8 mouse cellular contexts compared by ENCODE assay signal in genomic region chr12:118301072-118301865, GRCm38 (mm10). TPM values are rescaled to one million over a fixed set of nuclear protein-coding genes. Genes with fewer than 3 reads are reported as not detected.
DNase-seq lines count a peak whose midpoint lies in the region; ATAC-seq lines count a peak whose summit lies in the region.

Gene Sp4, minus strand, starts transcription at chr12:118301440.

- H3K9ac ChIP-seq in hindbrain, embryonic 16.5 days (ENCODE audit: low read depth, low read length) = peak within 1 kb of the TSS; percentile 86

- peak within 1 kb of the TSS; percentile 79 for H3K4me2 ChIP-seq in hindbrain, embryonic 16.5 days (ENCODE audit: low read length)

- DNase-seq in WW6 (ENCODE audit: low read depth, low spot score) = peak; percentile 68
- DNase-seq in cerebellum, postnatal 4 days (ENCODE audit: low spot score in 2 of 2) = peak; percentile 84 to 90
- DNase-seq in gastrocnemius, adult 18-20 months (ENCODE audit: low spot score) = peak; percentile 92
- peak; percentile 86 to 93 for DNase-seq in left cerebral cortex, adult 18-20 months (ENCODE audit: low spot score in 2 of 2)
- DNase-seq in right cerebral cortex, adult 18-20 months = peak; percentile 95
- DNase-seq in urinary bladder, postnatal 10 days (ENCODE audit: low spot score) = peak; percentile 71

- peaks cover 25% of the 10 kb centered on the region for H3K4me1 ChIP-seq in hindbrain, embryonic 16.5 days (ENCODE audit: control insufficient read depth, insufficient read depth, low read depth, low read length)

- H3K4me3 ChIP-seq in hindbrain, embryonic 16.5 days (ENCODE audit: low read length) = peak within 1 kb of the TSS; percentile 84
- peak within 1 kb of the TSS; percentile 64 for H3K4me3 ChIP-seq in macrophage (ENCODE audit: inconsistent target)

- H3K79me2 ChIP-seq in macrophage (ENCODE audit: inconsistent target) = no peaks in the 10 kb centered on the region

- ATAC-seq in hindbrain, embryonic 16.5 days = peak; percentile 93

- no peaks in the 10 kb centered on the region for H3K36me3 ChIP-seq in hindbrain, embryonic 16.5 days (ENCODE audit: control insufficient read depth, insufficient read depth, low read length)
- no peaks in the 10 kb centered on the region for H3K36me3 ChIP-seq in macrophage (ENCODE audit: inconsistent target)

- peak within 1 kb of the TSS; percentile 98 for H3K27ac ChIP-seq in hindbrain, embryonic 16.5 days (ENCODE audit: low read depth, low read length)
- peak within 1 kb of the TSS; percentile 39 for H3K27ac ChIP-seq in macrophage

- H3K9me3 ChIP-seq in hindbrain, embryonic 16.5 days (ENCODE audit: control insufficient read depth, low read length) = no peaks in the 10 kb centered on the region

- 0% methylated on average over 24 of the region's 78 CpGs for WGBS in hindbrain, embryonic 16.5 days
- WGBS in macrophage (ENCODE audit: missing documents) = 1% methylated on average over 51 of the region's 78 CpGs

- H3K27me3 ChIP-seq in hindbrain, embryonic 16.5 days (replicated peaks; ENCODE audit: control insufficient read depth, insufficient read depth, low read length) = no peaks in the 10 kb centered on the region

RNA-seq across cellular contexts. Expression of gene Sp4, which starts in this region (rescaled TPM):
- total RNA-seq in gastrocnemius, adult 18-20 months (2021) = 10 to 100 TPM; 11.0 to 11.3 TPM
- 15.0 and 19.3 TPM in 2 replicates for polyA plus RNA-seq in hindbrain, embryonic 16.5 days (2015; fragmentation: Nextera tagmentation; extraction: Ambion mirVana)
- 10 to 100 TPM; 31.3 to 32.4 TPM for total RNA-seq in left cerebral cortex, adult 18-20 months (2021)
- 10 to 100 TPM in 18 of 26 experiments, 1 to 10 TPM in 8; 5.0 to 16.4 (median 11.7) TPM for total RNA-seq in macrophage (2018; cell fraction: chromatin; rRNA removed)
- total RNA-seq in macrophage (2018; cell fraction: cytosol; rRNA removed) = 1 to 10 TPM; 4.3 to 8.3 (median 5.6) TPM
- total RNA-seq in macrophage (2018; cell fraction: nucleus; rRNA removed) = 10 to 100 TPM in 10 of 26 experiments, 1 to 10 TPM in 16; 4.3 to 14.0 (median 9.4) TPM
- polyA plus RNA-seq in macrophage (2018) = 2.4 to 4.3 TPM (median 2.7 TPM) in 3 replicates

Comparison
In these comparisons a context has a peak if more than half of its experiments do, and no peak if none do; other contexts are left out.
1. Peak in every context shown above with its lines: DNase-seq, ATAC-seq, H3K4me3 ChIP-seq and H3K27ac ChIP-seq.